Mouse (Mus musculus) stomach, adult 2 months (tissue): ENCODE measurements around the gene Fut11. TPM values are rescaled to one million over a fixed set of nuclear protein-coding genes. Genes with fewer than 3 reads are reported as not detected.

Experiments used
- polyA plus RNA-seq: library from polyadenylated mRNA; depleted of rRNA; stranded (reverse); fragments of >200 nt; gene quantifications from 2 replicates; pipeline ENCODE4 v1.2.3, GENCODE M21; 2012; rRNA removed

Fut11 gene
- polyA plus RNA-seq, result 6.0 and 12.6 TPM in 2 replicates

DNA sequence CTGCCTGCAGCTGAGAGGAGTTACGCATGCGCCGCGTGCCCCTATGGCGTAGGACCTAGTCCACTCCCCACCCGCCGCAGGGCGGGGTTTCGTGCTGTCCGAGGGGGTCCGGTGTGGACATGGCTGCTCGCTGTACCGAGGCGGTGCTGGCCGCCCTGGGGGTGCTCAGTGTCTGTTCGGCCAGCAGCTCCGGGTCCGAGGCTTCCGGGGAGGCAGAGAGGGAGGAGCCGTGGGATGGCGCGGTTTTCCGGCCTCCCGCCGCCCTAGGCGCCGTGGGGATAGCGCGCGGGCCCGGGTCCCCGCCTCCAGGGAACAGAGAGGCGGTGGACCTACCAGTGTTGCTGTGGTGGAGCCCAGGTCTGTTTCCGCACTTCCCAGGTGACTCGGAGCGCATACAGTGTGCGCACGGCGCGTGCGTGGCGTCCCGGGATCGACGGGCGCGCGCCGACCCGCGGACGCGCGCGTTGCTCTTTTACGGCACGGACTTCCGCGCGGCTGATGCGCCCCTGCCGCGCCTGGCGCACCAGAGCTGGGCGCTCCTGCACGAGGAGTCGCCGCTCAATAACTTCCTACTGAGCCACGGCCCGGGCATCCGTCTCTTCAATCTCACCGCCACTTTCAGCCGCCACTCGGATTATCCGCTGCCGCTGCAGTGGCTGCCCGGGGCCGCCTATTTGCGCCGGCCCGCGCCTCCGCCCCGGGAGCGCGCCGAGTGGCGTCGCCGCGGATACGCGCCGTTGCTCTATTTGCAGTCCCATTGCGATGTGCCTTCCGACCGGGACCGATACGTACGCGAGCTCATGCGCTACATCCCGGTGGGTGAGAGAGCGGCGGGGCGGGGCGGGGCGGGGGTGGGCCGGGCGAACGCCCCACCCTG is at the start of gene Fut11:
TSS of gene Fut11 (plus strand) at position 85 of the 877 bp plus-strand sequence.

DNA sequence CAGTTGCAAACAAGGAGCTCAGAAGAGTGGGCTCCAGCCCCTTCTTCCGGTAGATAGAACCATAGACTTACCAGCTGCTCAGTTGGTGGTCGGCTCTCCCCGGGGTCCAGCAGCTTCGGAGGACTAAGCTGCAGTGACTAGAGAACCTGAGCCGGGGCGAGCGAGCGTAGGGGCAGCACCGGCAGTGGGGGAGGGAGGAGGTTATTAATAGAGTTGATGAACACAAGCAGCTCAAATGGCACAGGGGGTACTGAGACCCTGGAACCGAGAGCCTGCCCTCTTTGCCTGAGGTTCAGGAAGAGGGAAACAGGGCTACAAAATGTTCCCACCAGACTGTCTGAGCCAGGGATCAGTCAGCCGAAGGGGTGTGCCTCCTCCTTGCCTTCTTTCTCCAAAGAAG is 38.4 kb upstream of the Fut11 start, which contains the start of gene Myoz1:
TSS of gene Myoz1 (minus strand) at position 180 of the 400 bp plus-strand sequence.

DNA sequence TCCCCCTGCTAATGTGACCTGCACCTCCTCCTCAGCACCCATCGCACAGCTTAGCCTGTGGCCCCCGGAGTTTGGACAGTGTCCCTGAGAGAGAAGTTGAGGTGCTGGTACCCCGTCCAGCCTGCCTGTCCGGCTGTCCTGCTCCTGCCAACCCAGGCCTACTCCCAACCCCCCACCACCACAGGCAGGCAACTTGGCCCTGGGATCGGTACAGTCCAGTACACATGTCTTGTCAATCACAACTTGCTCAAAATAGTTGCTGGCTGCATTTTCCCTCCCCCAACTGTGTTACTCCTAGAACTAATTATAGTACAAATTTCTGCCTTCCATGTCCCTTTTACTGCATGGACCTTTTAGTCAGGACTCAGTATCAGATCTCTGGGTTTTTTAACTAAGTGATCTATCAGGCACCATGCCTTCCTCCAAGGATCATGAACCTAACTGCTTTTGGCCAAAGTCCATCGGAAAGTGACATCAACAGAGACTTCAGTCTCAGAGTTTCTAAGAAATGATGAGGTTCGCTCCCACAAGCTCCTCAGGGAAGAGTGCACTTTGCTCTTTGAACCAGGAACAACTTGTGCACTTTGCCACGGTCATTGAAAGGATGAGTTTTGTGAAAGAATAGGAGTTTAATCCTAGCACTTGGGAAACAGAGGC is 26.5 kb upstream of the Fut11 start, which contains the start of gene Synpo2l:
TSS of gene Synpo2l (minus strand) at position 201 of the 657 bp plus-strand sequence.

DNA sequence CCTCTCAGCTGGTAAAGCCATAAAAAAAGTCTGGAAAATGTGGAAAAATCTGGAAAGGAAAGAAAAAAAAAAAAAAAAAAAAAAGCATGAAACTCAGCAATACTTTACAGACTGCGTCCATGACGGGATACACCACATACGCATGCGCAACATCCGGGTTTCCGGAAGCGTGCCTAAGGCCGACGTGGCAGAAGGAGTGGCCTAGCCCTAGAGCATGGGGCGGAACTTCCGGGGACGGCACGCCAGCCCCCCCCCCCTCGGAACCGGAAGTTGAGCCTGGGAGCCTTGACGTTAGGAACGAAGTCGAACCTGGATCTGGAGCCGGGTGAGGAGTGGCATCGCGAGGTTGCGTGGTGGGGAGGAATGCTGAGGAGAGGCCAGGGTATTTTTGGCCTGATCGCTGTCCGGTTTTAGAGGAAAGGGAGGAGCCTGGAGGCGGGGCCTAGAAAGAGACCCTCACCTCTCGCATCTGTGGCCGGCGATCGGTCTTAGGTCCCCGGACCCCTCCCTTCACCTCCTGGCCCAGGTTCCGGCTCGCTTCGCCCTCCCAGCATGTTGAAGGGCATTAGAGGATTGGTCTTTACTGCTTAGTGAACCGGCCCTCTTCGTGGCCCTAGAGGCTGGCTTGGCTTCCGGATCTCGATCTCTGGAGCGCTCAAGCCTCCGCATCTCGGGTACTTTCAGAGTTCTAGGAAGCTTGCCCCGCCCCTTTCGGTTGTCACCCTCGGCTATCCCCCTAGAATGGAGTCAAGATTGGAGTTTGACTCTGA is 20.5 kb upstream of the Fut11 start, which contains the start of gene Sec24c:
TSS of gene Sec24c (plus strand) at position 245 of the 770 bp plus-strand sequence.

DNA sequence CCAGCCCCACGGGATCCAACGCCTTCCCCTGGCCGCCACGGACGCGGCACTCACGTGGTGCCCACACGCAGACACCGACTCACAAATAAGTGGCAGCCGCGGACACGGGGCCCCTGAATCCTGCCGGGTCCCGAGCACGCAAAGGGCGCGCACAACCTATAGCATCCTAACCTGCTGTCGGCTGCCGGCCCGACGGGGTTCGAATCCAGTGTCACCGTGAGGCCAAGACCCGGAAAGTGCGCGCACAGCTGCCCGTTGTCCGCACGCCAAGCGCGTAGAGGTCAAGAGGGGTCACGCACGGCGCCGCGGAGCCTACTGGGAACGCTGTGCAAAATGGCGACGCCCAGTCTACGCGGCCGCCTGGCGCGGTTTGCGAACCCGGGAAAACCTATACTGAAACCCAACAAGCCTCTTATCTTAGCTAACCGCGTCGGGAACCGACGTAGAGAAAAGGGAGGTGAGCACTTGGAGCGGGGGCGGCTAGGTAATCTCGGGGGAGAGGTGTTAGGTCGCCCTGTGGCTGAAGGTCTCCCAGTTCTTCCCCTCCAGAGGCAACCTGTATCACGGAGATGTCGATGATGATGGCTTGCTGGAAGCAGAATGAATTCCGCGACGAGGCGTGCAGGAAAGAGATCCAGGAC is 8.1 kb downstream of the Fut11 start, which contains the start of gene Chchd1:
TSS of gene Chchd1 (plus strand) at position 266 of the 641 bp plus-strand sequence.

DNA sequence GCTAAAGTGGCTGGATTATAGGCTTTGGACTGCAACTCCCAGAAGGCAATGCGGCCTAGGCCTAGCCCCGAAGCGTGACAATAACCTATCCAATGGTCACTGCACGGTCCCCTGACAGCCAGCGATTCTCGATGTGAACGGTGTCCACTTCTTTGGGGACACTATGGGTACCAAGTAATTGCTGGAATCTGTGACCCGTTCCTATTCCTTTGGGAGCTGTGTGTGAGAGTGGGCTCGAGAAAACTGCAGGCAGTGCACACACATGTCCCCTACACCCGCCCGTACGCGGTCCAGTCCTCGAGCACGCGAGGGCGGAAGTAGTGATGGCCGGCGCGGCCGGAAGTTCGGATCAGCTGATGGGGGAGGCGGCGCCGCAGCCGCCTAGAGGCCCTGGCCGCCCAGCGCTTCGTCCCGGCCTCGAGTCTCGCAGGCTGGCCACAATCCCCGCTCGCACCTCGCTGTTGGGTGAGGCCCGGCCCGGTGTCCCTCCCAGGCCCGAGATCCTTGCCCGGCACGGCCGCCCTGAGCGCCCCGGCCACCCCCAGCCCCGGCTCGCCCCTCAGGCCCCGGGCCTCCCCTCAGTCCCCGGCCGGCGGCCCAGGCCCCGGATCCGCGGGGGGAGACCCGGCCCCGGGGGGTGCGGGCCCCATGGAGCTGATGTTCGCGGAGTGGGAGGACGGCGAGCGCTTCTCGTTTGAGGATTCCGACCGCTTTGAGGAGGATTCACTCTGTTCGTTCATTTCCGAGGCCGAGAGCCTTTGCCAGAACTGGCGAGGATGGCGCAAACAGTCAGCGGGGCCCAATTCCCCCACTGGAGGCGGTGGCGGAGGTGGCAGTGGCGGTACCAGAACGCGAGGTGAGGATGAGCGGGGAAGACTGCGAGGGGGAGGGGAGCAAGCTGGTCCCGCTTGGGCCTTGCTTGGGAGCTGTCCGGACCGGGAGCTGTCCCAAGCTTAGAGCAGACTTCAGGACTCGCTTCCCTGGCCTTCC is 12.7 kb downstream of the Fut11 start, which contains the start of gene Zswim8:
TSS of gene Zswim8 (plus strand) at position 352 of the 990 bp plus-strand sequence.

DNA sequence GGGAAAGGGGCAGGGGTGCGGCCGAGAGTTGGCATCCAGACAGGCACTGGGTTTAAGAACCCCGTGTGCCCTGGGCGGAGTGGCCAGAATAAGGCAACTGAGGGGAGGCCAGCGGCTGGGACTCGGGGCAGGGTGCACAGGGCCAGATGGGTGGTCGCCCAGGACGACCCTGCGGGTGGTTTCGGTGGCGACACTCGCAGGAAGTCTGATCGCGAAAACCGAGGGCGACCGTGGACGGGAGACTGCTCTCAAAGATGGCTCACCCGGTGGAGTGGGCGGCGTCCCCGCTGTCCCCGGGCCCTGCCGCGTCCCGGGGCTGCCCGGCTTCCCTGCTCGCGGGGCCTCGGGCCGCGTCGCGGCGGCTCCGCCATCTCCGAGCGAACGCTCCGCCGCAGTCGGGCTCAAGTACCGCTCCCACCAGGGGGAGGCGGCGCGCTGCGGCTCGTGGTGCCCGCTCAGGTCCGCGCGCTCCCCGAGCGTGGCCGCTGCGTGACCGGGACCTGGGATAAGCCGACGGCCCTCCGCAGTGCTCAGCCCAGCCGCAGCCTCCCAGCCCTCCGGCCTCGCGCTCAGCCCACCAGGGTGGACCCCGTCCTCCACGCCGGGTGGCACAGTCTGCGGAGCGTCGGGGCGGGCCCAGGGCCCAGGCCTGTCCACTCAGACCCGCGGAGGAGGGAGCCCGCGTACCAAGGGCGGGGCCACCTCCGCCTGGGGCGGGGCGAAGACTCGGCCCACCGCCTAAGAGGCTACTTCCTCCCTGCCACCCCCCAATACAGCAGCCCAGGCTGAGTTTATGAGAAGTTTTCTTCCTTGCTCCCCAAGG is 39.4 kb downstream of the Fut11 start, which contains the start of gene Ndst2:
TSS of gene Ndst2 (minus strand) at position 611 of the 823 bp plus-strand sequence.

Other genes starting within 250 kb of the Fut11 start
- gene Cfap70, start 242.7 kb upstream of the Fut11 start, polyA plus RNA-seq, result not detected in 2 replicates
- 67.7 and 69.2 TPM in 2 replicates for gene Anxa7, start 214.8 kb upstream of the Fut11 start, polyA plus RNA-seq
- gene Mss51, start 198.1 kb upstream of the Fut11 start, polyA plus RNA-seq, result 0.05 and 0.18 TPM in 2 replicates
- 0.71 and 1.4 TPM in 2 replicates for gene Ppp3cb, start 148.4 kb upstream of the Fut11 start, polyA plus RNA-seq
- gene Usp54, start 53.9 kb upstream of the Fut11 start, polyA plus RNA-seq, result 2.3 and 3.7 TPM in 2 replicates
- 2.5 and 4.2 TPM in 2 replicates for gene Myoz1, start 38.4 kb upstream of the Fut11 start, polyA plus RNA-seq
- 0.51 and 1.4 TPM in 2 replicates for gene Synpo2l, start 26.6 kb upstream of the Fut11 start, polyA plus RNA-seq
- 79.9 and 86.1 TPM in 2 replicates for gene Sec24c, start 20.7 kb upstream of the Fut11 start, polyA plus RNA-seq
- gene Chchd1, start 8.0 kb downstream of the Fut11 start, polyA plus RNA-seq, result 2.7 and 3.3 TPM in 2 replicates
- gene Zswim8, start 12.6 kb downstream of the Fut11 start, polyA plus RNA-seq, result 97.5 and 98.3 TPM in 2 replicates
- 13.8 and 17.6 TPM in 2 replicates for gene Ndst2, start 39.6 kb downstream of the Fut11 start, polyA plus RNA-seq
- 15.2 and 19.8 TPM in 2 replicates for gene Camk2g, start 99.1 kb downstream of the Fut11 start, polyA plus RNA-seq
- 1.3 and 2.9 TPM in 2 replicates for gene Plau, start 141.7 kb downstream of the Fut11 start, polyA plus RNA-seq
- 15.3 and 21.8 TPM in 2 replicates for gene Vcl, start 234.4 kb downstream of the Fut11 start, polyA plus RNA-seq